Mouse (Mus musculus): ENCODE results near the gene Cfp.
A peak's percentile ranks its signal among the peaks of the same experiment; 100 is the strongest.

GRCm38 (mm10) chrX:20946055-20946454 is 14.7 kb upstream of the Cfp start:
- TF ChIP-seq POLR2A (IDR thresholded peaks at IDR 0.05; ENCODE audit: extremely low read depth, insufficient read depth, low read length) (no peak), CTCF (IDR thresholded peaks at IDR 0.05; ENCODE audit: low read depth, low read length) (peak; percentile 49)
